Mouse (Mus musculus) MN1 (cell line): ENCODE measurements at regions not wholly inside any gene's neighbourhood (a gene's known extent, or its start where the extent isn't known, plus 50 kb on each side); places are given as distances from the start of the nearest gene placed in this dataset.
"Not testable (repeated sequence)": the region's sequence is repeated elsewhere in the genome, so short reads cannot be mapped to it uniquely, and the experiment has no call there.

Source experiments
- DNase-seq: peaks from one replicate; pipeline ENCODE4 v3.0.0-alpha.2; 2016; ENCODE audit warnings: low spot score

DNA sequence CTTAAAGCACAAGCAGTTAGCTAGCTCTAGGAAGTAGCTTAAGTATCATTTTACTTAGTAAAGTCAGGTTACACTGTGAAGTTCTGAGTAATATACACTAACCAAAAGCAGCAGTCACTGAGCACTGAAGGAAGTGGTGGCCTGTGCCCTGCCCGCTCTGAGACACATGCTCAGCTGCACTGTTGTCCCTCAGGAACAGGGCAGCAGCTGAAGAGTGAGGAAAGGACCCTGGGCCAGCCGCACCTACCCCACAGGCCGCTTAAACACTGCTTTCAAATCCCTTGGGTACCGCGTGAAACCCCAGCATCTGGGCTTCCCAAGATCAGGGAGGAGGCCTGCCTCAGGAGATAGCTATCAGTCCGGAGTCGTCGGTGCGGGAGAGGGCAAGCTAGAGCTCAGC is 385.1 kb downstream of the Gm8797 start:
- not testable (repeated sequence) for DNase-seq

DNA sequence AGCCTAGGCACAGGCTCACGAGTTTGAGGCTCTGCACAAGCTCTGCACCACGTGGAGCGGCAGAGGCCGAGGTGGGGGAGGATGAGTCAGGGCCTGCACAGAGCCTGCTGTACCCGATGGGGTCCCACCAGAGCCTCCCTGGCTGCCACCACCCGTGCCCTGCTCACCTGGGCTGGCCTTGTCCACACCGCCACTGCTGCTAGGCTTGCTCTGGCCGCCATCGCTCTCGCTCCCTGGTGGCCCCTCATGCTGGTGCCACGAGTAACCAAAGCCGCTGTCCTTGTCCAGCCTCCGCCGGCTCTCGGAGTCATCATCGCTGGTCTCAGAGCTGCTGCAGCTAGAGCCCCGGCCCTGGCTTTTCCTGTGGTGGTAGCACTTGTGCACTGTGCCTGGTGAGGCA is 386.8 kb downstream of the Gm8797 start:
- DNase-seq: no peak

DNA sequence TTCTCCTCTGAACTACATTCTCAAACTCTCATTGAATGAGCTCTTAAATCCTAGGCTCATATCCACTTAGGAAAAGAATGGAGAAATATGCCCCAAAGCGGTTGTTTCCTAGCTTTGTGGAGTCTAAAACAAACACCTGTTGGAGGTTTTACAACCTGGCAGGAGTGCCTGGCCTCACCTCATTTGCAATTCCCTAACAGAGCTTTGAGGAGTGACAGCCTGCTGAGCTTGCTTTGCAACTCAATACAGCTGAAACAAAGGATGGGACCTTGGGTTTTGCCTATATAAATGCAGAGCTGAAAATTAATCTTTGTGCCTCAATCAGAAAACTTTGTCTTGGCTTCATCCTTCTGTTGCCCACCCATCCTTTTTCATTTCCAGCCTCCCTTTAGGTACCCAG is 423.2 kb downstream of the Gm8797 start:
- DNase-seq: no peak

DNA sequence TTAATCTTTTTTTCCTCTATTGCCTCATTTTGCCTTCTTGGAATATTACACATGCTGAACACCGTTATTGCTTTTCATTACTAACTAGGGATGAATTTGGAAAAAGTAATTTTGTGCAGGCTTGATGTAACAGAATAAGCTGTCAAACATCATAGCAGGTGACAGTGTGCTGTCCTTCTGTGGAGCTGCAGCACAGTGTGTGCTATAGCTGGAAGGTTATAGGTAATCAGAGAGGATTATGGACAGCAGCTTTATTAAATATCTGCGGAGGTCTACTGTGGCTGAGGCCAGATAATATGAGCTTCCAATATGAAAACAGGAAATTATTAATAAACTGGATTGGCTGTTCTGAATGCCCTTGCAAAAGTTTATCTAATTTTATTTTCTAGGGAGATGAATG is 431.9 kb downstream of the Gm8797 start:
- no peak for DNase-seq

DNA sequence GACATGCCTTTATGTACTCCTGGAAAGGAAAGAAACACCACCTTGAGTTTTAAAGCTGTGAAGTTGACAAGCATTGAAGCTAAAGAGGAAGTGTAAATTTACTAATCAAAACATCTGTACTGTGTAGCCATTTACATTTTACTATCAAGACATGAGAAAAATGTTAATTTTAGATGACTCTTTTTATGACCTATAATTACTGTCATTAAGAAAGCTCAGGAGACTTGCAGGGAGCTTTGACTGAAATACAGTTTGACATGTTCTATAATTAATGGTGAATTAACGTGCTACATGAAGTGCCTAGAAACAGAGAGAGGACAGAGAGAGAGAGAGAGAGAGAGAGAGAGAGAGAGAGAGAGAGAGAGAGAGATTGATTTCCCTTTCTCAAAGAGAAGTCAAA is 432.8 kb downstream of the Gm8797 start:
- no peak for DNase-seq

DNA sequence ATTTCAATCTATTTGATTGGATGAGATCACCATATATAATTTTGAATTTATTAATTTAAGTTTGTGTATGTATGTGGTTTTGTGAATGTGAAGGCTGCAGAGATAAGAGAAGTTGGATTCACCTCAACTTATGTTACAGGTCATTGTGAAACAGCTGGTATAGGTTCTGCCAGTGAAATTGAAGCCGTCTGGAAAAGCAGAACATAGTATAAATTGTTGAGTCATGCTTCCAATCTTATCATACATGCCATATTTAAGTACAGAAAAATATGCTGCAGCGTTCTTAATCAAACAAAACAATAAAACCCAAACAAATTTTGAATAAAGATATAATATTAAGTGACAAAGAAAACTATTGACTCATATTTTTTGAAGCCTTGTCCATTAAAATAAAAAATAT is 415.6 kb downstream of the 1700008P02Rik start:
- DNase-seq: no peak

DNA sequence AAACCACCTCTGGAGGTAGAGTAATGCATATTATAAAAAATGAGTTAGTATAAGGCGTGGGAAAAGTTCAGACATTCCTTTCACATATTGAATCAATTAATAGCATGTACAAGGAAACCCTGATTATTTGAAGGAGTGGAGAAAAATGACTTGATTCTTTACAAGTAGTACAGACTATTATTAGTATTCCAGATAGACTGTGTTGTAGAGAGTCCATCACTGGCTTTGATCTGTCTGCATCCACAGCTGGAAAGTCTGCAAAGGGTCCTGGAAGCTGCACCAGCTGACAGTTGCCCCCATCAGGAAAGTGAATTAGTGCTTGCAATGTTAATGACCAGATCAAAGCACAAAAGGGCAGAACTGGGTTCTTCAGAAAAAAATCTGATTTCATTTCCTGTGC is 391.6 kb downstream of the 1700008P02Rik start:
- DNase-seq: no peak
